Mouse (Mus musculus) kidney, embryonic 15.5 days (tissue): ENCODE measurements around the gene Parn. TPM values are rescaled to one million over a fixed set of nuclear protein-coding genes. Genes with fewer than 3 reads are reported as not detected.

Experiments used
- ATAC-seq: fragments of 200-750 bp; cut with Nextera tagmentation; replicated peaks from 2 replicates; pipeline ENCODE4 v1.8.0; 2017; ENCODE audit warnings: moderate TSS enrichment; ENCODE audit not compliant: low FRiP score
- H3K27ac ChIP-seq: fragments of 300-500 bp; sonication (generic); 2 replicates; pipeline ENCODE4 v1.5.1; 2015; ENCODE audit warnings: mild to moderate bottlenecking, inconsistent platforms
- H3K27me3 ChIP-seq: fragments of 300-500 bp; sonication (generic); 2 replicates; pipeline ENCODE4 v1.6.1; 2015; ENCODE audit warnings: inconsistent platforms
- H3K36me3 ChIP-seq: fragments of 300-500 bp; sonication (generic); 2 replicates; pipeline ENCODE4 v1.6.1; 2015; ENCODE audit warnings: inconsistent platforms
- H3K4me1 ChIP-seq: fragments of 300-500 bp; sonication (generic); 2 replicates; pipeline ENCODE4 v1.6.1; 2015; ENCODE audit warnings: inconsistent platforms
- H3K4me2 ChIP-seq: fragments of 300-500 bp; sonication (generic); 2 replicates; pipeline ENCODE4 v1.6.1; 2015; ENCODE audit warnings: moderate library complexity, mild to moderate bottlenecking, inconsistent platforms
- H3K4me3 ChIP-seq: fragments of 300-500 bp; sonication (generic); replicated peaks from 2 replicates; pipeline ENCODE4 v1.5.1; 2015; ENCODE audit warnings: mild to moderate bottlenecking, inconsistent platforms
- H3K9ac ChIP-seq: fragments of 300-500 bp; sonication (generic); 2 replicates; pipeline ENCODE4 v1.6.1; 2015; ENCODE audit warnings: mild to moderate bottlenecking, inconsistent platforms
- H3K9me3 ChIP-seq: fragments of 300-500 bp; sonication (generic); replicated peaks from 2 replicates; pipeline ENCODE4 v1.6.1; 2016; ENCODE audit warnings: inconsistent platforms
- WGBS: fragments of 180-500 bp; shearing (Covaris S2); methylation state at CpG from one replicate; pipeline ENCODE4 v1.1.7; 2015; ENCODE audit warnings: mixed read lengths; 5-methylcytosine and 5-hydroxymethylcytosine counted together
- polyA plus RNA-seq: library from polyadenylated mRNA; unstranded; fragments of >200 nt; fragmentation: Nextera tagmentation; extraction: Ambion mirVana; gene quantifications from 2 replicates; pipeline ENCODE4 v1.2.1, GENCODE M21; 2015

The Parn gene
- polyA plus RNA-seq, 1 experiment from 2014 or later, result 46.4 TPM

DNA sequence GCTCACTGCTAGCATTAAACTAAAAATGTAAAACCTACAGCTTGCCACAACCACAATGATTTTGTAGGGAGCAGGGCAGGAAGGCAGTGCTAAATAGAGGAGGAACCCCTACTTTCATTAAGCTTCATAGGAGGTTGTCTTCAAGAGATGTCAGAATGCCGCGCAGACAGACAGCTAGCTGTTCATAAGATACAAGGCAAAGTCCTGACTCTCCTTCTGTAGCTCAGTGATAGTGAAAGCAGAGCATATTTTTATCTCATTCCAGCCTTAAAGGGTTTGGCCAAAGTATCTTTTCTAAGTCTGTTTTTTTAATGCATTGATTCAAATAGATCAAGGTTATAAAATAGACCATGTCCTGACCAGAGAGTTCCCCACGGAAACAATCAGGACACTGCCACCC is 47.8 kb downstream of the Parn start:
- ATAC-seq, result no peak
- Histone ChIP-seq H3K9me3 (no peaks in the 10 kb centered on the region), H3K36me3 (peaks cover 51% of the 10 kb centered on the region), H3K27me3 (no peaks in the 10 kb centered on the region), H3K4me2 (no peak overlapping the region), H3K27ac (no peak overlapping the region), H3K4me1 (no peaks in the 10 kb centered on the region), H3K4me3 (no peak overlapping the region), H3K9ac (no peak overlapping the region)
- WGBS, result 98% methylated on average over 3 of the region's 3 CpGs

DNA sequence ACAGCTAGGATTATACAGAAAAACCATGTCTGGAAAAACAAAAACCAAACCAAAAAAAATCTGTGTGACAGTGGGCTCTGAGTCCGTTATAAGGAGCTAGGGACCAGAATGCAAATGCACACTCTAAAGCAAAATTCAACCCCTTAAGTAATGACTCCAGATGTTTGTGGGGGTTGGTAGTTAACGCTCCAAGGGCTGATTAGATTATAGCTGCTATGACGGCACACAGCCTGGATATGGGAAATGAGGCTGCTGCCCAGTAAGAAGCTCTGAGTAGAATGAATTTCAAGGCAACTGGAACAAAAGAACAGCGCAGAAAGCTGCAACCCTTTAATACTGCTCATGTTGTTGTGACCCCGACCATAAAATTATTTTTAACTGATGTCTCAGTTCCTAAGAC is 52.7 kb downstream of the Parn start:
- Histone ChIP-seq H3K4me2 (no peak overlapping the region), H3K36me3 (peaks cover 32% of the 10 kb centered on the region), H3K4me1 (peaks cover 3% of the 10 kb centered on the region; the same call in 1 of the 2 replicates), H3K9ac (no peak overlapping the region), H3K4me3 (no peak overlapping the region), H3K27ac (no peak overlapping the region), H3K9me3 (no peaks in the 10 kb centered on the region), H3K27me3 (no peaks in the 10 kb centered on the region)
- ATAC-seq, result no peak
- 74% methylated on average over 5 of the region's 5 CpGs for WGBS

- 91% methylated on average over 5 of the region's 5 CpGs for WGBS
- Histone ChIP-seq H3K36me3 (peaks cover 20% of the 10 kb centered on the region), H3K27ac (no peak overlapping the region), H3K9ac (no peak overlapping the region), H3K4me3 (no peak overlapping the region), H3K27me3 (no peaks in the 10 kb centered on the region), H3K4me2 (no peak overlapping the region), H3K4me1 (peaks cover 3% of the 10 kb centered on the region; the same call in 1 of the 2 replicates), H3K9me3 (no peaks in the 10 kb centered on the region)
- ATAC-seq, result no peak
Measured at GRCm38 (mm10) chr16:13612571-13612970, 55.4 kb downstream of the Parn start.

GRCm38 (mm10) chr16:13612058-13612457 is 55.9 kb downstream of the Parn start:
- Histone ChIP-seq H3K4me3 (no peak overlapping the region), H3K4me1 (peaks cover 3% of the 10 kb centered on the region; the same call in 1 of the 2 replicates), H3K27ac (no peak overlapping the region), H3K9ac (no peak overlapping the region), H3K27me3 (no peaks in the 10 kb centered on the region), H3K4me2 (no peak overlapping the region), H3K9me3 (no peaks in the 10 kb centered on the region), H3K36me3 (peaks cover 16% of the 10 kb centered on the region)
- 79% methylated on average over 6 of the region's 6 CpGs for WGBS
- no peak for ATAC-seq

DNA sequence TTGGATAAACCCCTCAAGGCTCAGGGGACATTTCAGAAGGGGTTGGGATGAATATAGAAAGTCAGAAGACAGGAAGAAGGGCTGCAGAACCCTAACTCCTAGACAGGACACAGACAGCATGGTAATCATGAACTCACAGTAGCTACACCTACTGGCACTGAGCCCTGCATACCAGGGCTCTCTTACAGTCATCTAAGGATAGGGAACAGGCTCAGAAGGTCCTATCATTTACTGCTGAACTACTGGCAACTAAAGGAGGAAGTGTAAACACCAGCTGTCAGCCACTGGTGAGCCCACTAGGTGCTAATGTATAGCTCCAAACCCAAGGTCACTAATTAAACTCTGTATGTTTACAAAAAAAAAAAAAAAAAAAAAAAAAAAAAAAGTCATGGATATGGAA is 56.6 kb downstream of the Parn start:
- no peak overlapping the region for H3K4me3 ChIP-seq
- peaks cover 16% of the 10 kb centered on the region for H3K36me3 ChIP-seq
- no peaks in the 10 kb centered on the region for H3K9me3 ChIP-seq
- peaks cover 3% of the 10 kb centered on the region; the same call in 1 of the 2 replicates for H3K4me1 ChIP-seq
- ATAC-seq, result no peak
- H3K27ac ChIP-seq, result peak overlapping the region; percentile 52
- H3K9ac ChIP-seq, result no peak overlapping the region
- H3K4me2 ChIP-seq, result no peak overlapping the region
- H3K27me3 ChIP-seq, result no peaks in the 10 kb centered on the region

DNA sequence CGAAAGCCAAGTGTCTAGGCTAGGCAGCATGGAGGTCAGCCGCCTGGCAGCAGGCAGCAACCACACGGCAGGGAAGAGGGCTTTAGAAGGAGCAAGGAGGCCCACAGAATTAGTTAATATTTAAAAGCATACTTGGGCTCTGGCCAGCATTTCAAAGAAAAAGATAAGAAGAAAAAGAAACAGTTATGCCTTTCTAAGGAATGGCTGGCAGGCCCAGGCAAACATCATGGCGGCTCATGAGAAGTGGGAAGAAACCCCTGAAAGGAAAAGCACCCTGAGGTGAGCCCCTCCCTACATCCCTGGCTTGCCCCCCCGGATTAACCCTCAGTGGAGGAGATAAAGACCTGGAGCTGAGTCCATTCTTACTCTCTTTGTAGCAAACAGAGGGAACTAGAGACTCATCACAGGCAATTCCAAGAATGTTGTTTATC is 57.0 kb downstream of the Parn start:
- Histone ChIP-seq H3K27ac (peak overlapping the region; percentile 52), H3K9me3 (no peaks in the 10 kb centered on the region), H3K9ac (no peak overlapping the region), H3K36me3 (peaks cover 18% of the 10 kb centered on the region), H3K4me1 (peaks cover 3% of the 10 kb centered on the region; the same call in 1 of the 2 replicates), H3K27me3 (no peaks in the 10 kb centered on the region), H3K4me2 (no peak overlapping the region), H3K4me3 (no peak overlapping the region)
- 61% methylated on average over 5 of the region's 5 CpGs for WGBS
- no peak for ATAC-seq

DNA sequence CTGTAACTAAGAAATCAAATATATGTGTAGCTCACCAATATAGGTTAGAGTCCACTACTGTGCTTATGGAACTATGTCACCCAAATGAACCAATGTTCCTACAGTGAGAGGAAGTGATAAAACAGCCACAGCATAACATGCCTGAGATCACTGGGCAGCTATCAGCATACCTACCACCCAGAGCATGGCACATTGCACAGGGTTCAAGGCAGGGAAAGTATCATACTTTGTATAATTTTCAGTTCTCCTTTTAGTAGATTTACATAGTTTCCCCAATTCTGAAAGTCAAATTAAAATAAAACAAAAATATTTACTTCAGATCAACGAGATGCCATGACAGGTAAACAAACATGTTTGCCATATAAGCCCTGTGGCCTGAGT is 59.3 kb downstream of the Parn start:
- no peak for ATAC-seq
- WGBS, result 96% methylated on average over 1 of the region's 1 CpGs
- H3K27me3 ChIP-seq, result no peaks in the 10 kb centered on the region

GRCm38 (mm10) chr16:13607987-13608704 is 59.8 kb downstream of the Parn start:
- no peak for ATAC-seq
- no peaks in the 10 kb centered on the region for H3K9me3 ChIP-seq
- WGBS, result 77% methylated on average over 4 of the region's 4 CpGs
- no peak overlapping the region for H3K4me3 ChIP-seq
- peaks cover 3% of the 10 kb centered on the region; the same call in 1 of the 2 replicates for H3K4me1 ChIP-seq
- H3K9ac ChIP-seq, result no peak overlapping the region
- peaks cover 22% of the 10 kb centered on the region for H3K36me3 ChIP-seq
- no peak overlapping the region for H3K4me2 ChIP-seq
- no peaks in the 10 kb centered on the region for H3K27me3 ChIP-seq
- no peak overlapping the region for H3K27ac ChIP-seq

More for the DNA sequence above, 59.3 kb downstream of the Parn start:
- Histone ChIP-seq H3K36me3 (peaks cover 16% of the 10 kb centered on the region), H3K27ac (no peak overlapping the region), H3K4me2 (no peak overlapping the region), H3K4me3 (no peak overlapping the region), H3K9me3 (no peaks in the 10 kb centered on the region), H3K4me1 (peaks cover 3% of the 10 kb centered on the region; the same call in 1 of the 2 replicates), H3K9ac (no peak overlapping the region)

DNA sequence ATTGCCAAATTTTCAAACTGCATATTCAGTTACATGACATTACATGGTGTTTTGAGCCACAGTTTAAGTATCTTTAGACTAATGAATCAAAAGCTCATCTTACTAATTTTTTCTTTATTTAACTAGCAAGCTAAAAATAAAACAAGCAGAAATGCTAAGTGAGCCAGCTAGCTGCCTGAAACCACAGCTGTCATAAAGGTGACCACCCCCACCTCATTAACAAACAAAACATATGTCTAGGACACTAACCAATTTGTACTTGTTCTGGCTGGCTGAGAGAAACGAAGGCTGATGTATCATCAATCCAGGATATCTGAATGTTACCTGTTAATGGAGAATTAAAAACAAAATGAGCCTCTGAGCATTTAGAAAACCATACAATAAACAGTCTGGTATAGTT is 65.2 kb downstream of the Parn start:
- WGBS, result 58% methylated on average over 1 of the region's 1 CpGs
- H3K9ac ChIP-seq, result no peak overlapping the region
- H3K4me2 ChIP-seq, result no peak overlapping the region
- no peak for ATAC-seq
- no peaks in the 10 kb centered on the region for H3K27me3 ChIP-seq
- no peaks in the 10 kb centered on the region for H3K9me3 ChIP-seq
- H3K4me3 ChIP-seq, result no peak overlapping the region
- peaks cover 57% of the 10 kb centered on the region for H3K36me3 ChIP-seq
- no peak overlapping the region for H3K27ac ChIP-seq
- H3K4me1 ChIP-seq, result no peaks in the 10 kb centered on the region

DNA sequence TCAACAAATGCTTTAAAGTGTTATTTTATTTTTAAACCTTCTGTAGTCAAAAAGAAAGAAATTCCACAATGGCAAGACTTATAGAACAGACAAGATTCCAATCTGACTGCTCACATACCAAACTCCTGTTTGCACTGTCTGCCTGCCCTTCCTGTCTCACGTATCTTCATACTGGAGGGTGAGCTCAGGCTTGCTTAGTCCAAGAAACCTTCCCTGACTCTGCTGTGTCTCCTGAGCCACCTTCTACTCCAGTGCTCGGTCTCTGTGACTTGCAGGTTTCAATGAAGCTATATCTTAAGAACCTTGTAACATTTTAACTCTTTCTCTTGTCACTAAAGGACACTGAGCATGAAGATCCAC is 78.9 kb downstream of the Parn start:
- Histone ChIP-seq H3K27me3 (no peaks in the 10 kb centered on the region), H3K4me2 (no peak overlapping the region), H3K9ac (no peak overlapping the region), H3K4me3 (no peak overlapping the region), H3K4me1 (peaks cover 17% of the 10 kb centered on the region), H3K27ac (peak overlapping the region; percentile 65), H3K9me3 (no peaks in the 10 kb centered on the region), H3K36me3 (peaks cover 19% of the 10 kb centered on the region)
- 71% methylated on average over 2 of the region's 2 CpGs for WGBS
- no peak for ATAC-seq

DNA sequence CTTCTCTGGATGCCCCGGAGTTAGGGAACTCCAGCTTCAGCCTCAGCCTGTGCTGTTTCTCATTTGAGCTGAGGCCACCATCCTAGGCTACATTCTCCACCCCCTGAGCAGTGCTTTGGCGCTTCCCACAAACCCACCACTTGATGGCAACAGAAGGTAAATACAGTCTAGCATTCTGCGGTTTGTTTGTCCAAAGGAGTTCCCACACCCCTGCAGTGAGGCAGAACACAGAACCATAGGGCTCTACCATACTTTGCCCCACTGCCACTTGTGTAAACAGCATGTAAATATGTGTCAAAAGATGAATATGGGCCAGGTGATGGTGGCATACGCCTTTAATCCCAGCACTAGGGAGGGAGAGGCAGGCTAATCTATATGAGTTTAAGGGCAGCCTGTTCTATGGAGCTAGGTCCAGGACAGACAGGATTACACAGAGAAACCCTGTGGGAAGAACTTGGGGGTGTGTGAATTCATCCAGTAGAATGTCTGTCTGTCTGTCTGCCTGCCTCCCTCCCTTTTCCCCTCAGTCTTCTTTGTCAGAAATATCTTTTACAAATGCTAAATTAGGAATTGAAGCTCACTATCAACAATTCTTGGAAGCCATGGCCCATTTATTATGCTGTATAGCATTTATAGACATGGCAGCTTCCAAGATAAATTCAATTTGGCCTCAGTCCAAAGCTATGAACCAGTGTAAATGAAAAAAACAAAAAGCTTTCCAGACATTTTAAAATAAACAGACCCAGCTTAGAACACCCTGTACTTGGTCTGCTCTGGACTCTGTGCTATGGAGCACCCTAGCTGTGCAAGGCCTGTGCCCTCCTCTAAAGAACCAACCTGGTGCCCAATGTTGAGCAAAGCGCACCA is 79.6 kb downstream of the Parn start:
- Histone ChIP-seq H3K9ac (no peak overlapping the region), H3K27me3 (no peaks in the 10 kb centered on the region), H3K36me3 (peaks cover 13% of the 10 kb centered on the region), H3K4me3 (no peak overlapping the region), H3K4me1 (peaks cover 17% of the 10 kb centered on the region), H3K27ac (peak overlapping the region; percentile 65), H3K9me3 (no peaks in the 10 kb centered on the region), H3K4me2 (no peak overlapping the region)
- ATAC-seq, result no peak; the same call in 1 of the 2 replicates
- WGBS, result 78% methylated on average over 5 of the region's 5 CpGs

GRCm38 (mm10) chr16:13585234-13585633 is 82.7 kb downstream of the Parn start:
- peak overlapping the region; percentile 52 for H3K27ac ChIP-seq
- H3K4me1 ChIP-seq, result peaks cover 17% of the 10 kb centered on the region
- no peaks in the 10 kb centered on the region for H3K27me3 ChIP-seq
- H3K9ac ChIP-seq, result no peak overlapping the region
- H3K36me3 ChIP-seq, result peaks cover 14% of the 10 kb centered on the region; the same call in 1 of the 2 replicates
- no peak overlapping the region for H3K4me2 ChIP-seq
- no peak overlapping the region for H3K4me3 ChIP-seq
- no peaks in the 10 kb centered on the region for H3K9me3 ChIP-seq
- 40% methylated on average over 9 of the region's 9 CpGs for WGBS
- peak; percentile 56; the same call in 1 of the 2 replicates for ATAC-seq
